Mouse (Mus musculus) lung, postnatal 14 days (tissue): ENCODE results near the gene Cep63.

Source experiments
- DNase-seq: peaks from one replicate; pipeline ENCODE4 v3.0.0; 2021

Cep63 gene

GRCm38 (mm10) chr9:102625983-102626838, at the start of gene Cep63, which contains the start of gene Anapc13:
Cep63 (minus strand) TSS chr9:102626534.
Anapc13 (plus strand) TSS chr9:102626296.
- DNase-seq, result peak; percentile 98

GRCm38 (mm10) chr9:102675922-102676321, 49.6 kb upstream of the Cep63 start:
- no peak for DNase-seq

DNA sequence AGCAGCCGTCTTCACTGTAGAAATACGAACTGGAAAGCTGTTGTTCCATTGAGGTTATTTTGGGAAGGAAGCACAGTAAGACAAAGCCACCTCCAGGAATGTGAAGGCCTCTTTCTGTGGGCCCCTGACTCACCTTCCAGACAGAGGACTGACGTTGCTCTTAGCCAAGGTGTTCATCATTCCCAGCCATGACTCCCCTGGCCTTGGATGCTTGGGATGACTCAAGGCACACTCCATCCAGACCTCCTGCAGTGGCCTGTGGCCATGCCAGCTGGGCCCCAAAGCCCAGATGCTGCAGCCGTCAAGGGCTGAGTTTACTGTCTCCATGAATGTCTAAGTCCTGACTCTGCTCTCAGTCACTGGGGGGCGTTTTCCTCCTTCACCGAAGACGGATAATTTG, 47.0 kb upstream of the Cep63 start:
- no peak for DNase-seq

DNA sequence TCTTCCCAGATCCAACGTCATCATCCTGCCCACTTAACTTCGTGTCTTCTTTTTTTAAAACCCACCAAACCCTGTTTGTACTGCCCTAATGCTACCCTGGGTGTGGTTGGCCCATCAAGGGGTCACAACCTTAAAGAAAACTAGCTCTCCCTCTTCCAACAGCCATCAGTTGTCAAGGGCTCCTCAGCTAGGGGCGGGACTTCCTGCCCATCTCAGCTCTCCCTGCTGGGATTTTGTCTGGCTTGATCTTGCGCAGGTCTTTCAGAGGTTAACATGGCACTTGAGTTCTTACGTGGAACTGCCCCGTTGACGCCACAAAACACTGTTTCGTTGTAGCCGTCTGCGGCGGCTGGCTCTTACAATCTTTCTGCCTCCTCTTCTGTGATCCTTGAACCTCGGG, 42.6 kb upstream of the Cep63 start:
- DNase-seq, result no peak

GRCm38 (mm10) chr9:102668115-102668514, 41.8 kb upstream of the Cep63 start:
- no peak for DNase-seq

DNA sequence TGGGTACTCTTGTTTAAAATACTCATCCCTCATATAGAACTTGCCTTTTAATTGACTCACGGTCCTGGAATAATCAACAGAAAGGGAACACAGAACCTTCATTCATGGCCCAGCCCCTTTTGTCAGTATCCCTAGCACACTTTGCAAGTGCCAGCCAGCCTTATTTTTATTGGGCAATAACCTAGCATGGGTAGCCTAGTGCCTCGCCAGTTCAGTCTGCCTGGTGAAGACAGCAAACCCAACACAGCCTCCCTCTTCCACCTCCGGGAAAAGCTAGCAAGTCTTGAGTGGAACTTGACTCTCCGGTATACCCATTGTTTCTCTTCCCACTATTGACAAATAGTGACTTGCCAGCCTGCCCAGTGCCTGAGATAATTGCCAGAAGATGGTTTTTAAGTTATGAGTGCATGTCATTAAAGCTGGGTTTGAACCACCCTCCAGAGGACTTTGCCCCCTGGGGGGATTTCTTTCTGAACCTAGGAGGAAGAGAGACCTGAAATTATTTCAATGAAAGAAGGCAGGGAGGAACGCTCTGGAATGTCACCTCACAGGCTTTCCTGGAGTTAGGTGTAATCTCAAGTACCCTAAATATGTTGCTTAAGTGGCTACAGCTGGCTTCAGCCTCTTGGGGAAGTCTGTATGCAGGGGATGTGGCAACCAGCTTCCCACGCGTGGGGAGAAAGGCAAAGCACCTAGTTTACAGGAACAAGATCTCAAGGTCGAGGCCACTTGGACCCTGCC, 30.2 kb upstream of the Cep63 start:
- peak; percentile 52 for DNase-seq

DNA sequence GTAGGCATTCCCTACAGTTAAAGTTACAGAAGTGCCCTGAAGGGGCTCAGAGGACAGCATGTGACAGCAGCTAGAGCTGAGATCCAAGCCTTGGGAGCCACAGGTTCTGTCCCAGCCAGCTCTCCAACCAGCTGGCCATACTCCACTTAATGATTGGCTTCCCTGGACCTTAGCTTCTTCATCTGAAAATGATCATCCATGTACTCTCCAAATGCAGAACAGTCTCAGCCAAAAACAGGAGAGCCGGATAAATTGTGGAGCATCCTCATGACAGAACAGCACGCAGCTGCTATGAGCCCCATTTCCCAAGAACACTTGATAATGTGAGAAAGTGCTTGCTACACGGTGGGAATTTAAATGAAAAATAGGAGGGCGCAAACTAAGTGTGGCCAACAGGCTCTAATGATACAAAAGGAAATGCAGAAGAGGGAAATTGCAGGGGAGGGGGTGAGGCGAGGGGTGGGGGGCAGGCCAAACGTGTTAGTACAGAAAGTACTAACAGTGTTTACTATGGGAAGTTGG, 24.9 kb upstream of the Cep63 start:
- DNase-seq, result no peak

GRCm38 (mm10) chr9:102650637-102651036, 24.3 kb upstream of the Cep63 start:
- DNase-seq, result no peak

GRCm38 (mm10) chr9:102649917-102650527, 23.7 kb upstream of the Cep63 start:
- no peak for DNase-seq

GRCm38 (mm10) chr9:102647010-102647409, 20.7 kb upstream of the Cep63 start:
- DNase-seq, result no peak

GRCm38 (mm10) chr9:102645119-102645695, 18.9 kb upstream of the Cep63 start:
- no peak for DNase-seq

GRCm38 (mm10) chr9:102643486-102644101, 17.3 kb upstream of the Cep63 start:
- DNase-seq, result peak; percentile 77

DNA sequence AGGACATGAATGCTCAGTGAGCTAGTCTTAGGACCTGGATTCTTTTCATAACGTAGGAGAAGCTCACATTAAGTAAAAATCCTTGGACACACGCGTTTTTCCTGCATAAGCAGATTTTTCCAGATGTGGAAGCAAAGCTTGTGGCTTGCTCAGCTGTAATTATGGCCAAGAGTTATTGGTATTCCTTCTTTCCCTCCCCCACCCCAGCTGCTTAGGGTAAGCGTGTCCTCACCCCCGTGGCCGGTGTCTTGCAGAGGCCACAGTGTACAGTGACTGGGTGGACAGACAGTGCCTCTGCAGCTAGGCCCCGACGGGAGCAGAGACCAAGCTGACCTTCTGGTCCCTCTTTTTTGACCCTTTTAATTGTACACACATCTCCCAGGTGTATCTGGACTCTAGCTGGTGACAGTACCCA, 16.7 kb upstream of the Cep63 start:
- DNase-seq, result no peak

GRCm38 (mm10) chr9:102641531-102641930, 15.2 kb upstream of the Cep63 start:
- no peak for DNase-seq

GRCm38 (mm10) chr9:102639510-102639909, 13.2 kb upstream of the Cep63 start:
- DNase-seq, result no peak

GRCm38 (mm10) chr9:102638963-102639362, 12.6 kb upstream of the Cep63 start:
- DNase-seq, result no peak

- DNase-seq, result peak; percentile 42
Measured at GRCm38 (mm10) chr9:102637115-102637514, 10.8 kb upstream of the Cep63 start.

DNA sequence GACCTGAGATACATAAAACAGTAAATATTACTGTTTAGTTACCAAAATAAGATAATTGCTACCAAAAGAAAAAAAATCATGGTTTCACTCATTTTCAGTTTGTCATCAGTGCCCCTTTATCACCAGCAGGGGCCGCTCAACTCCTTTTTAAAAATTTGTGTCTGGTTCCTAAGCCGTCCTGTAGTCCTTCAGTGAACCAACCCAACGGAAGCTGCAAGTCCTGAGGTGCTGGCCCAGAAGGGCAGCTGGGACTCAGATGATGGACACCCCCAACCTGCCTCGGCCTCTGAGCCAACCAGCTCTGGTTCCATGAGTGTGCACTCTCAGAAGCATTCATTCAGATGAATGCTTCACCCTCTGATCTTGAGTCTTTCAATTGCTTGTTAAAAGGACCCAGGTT, 10.2 kb upstream of the Cep63 start:
- peak; percentile 73 for DNase-seq

DNA sequence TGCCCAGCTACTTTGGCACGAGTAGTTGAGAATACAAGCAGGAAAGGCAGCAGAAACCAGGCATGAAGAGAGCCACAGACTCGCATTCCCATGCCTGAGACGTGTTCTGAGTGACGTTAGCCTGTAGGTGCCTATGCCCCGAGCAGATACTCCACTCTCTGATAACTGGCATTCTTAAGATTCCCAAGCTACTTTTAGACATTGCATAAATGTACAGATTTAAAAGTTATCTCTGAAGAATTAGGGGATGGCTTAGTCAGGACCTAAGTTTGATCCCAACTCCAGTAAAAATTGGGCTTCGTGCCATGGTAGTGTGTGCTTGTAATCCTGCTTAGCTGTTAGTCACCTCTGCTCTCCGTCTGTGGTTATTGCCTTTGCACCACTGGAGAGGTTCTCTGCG, 8.1 kb upstream of the Cep63 start:
- DNase-seq, result no peak

GRCm38 (mm10) chr9:102632923-102633537, 6.7 kb upstream of the Cep63 start:
- DNase-seq, result peak; percentile 79

DNA sequence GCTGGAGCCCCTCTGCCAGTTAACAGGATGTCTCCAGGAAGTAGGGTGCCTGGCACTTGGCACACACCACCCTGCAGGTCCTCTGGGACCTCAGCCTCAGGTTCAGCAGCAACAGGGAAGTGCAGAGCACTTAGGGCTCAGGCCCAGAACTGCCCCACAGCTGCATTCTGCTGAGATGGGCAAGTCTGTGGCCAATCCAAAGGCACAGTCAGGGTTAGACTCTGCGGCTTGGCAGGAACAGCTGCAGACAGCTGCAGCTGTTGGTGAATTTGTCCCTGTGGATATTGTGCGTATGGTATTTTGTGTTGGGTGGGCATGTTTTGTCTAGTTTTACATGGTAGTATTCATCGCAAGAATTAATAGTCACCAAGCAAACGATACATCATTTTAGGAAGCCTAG, 5.8 kb upstream of the Cep63 start:
- no peak for DNase-seq

- DNase-seq, result no peak
Measured at GRCm38 (mm10) chr9:102631589-102632147, 5.3 kb upstream of the Cep63 start.
